Mouse (Mus musculus): ENCODE data around the gene Qrich1.

- no peak for TF ChIP-seq POLR2A (IDR thresholded peaks at IDR 0.05; ENCODE audit: insufficient read depth, low read length)
- no peak for TF ChIP-seq CTCF (IDR thresholded peaks at IDR 0.05; ENCODE audit: low read depth, low read length)
- no peak for TF ChIP-seq EP300 (IDR thresholded peaks at IDR 0.05; ENCODE audit: insufficient read depth, low read depth, low read length)
Observed at GRCm38 (mm10) chr9:108517931-108518332, 1.3 kb downstream of the Qrich1 start.
